Mouse (Mus musculus) lung, postnatal 0 days (tissue): ENCODE results near the gene Wdr24.

Experiments used
- CTCF ChIP-seq: IDR thresholded peaks from 2 replicates; pipeline ENCODE4 v1.5.1; 2016; ENCODE audit warnings: antibody characterized with exemption, mild to moderate bottlenecking
- EP300 ChIP-seq: IDR thresholded peaks from 2 replicates; pipeline ENCODE4 v1.6.1; 2016; ENCODE audit warnings: antibody characterized with exemption, mild to moderate bottlenecking, control low read depth

DNA sequence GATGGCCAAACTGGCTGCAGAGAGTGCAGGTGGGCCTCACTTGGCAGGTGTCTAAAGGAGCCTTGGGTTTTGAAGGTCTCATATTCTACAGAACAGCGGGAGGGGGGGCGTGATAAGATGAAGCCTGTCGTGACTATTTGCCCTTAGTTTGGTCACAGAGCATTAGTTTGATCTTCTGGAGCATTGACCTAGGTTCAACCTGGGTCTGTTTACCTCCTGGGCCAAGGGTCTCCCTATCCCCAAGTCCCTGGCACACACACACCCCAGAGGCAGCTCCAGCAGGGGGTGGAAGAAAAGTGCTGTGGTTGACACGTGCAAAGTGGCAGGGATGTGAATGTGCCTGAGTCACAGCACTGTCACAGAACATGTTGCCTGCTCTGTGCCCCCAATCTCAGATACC lies 12.5 kb upstream of the Wdr24 start:
- TF ChIP-seq CTCF = no peak
- TF ChIP-seq EP300 = no peak
